Mouse (Mus musculus) ES-Bruce4 (cell line): ENCODE measurements at regions not wholly inside any gene's neighbourhood (a gene's known extent, or its start where the extent isn't known, plus 50 kb on each side); places are given as distances from the start of the nearest gene placed in this dataset.
"Not testable (repeated sequence)": the region's sequence is repeated elsewhere in the genome, so short reads cannot be mapped to it uniquely, and the experiment has no call there.

Experiments used
- CTCF ChIP-seq: IDR thresholded peaks from one replicate; pipeline ENCODE4 v1.8.1; 2011; ENCODE audit warnings: low read depth, low read length
- POLR2A ChIP-seq: IDR thresholded peaks from one replicate; pipeline ENCODE4 v1.8.1; 2011; ENCODE audit warnings: low read length; ENCODE audit not compliant: insufficient read depth

- not testable (repeated sequence) for TF ChIP-seq CTCF, POLR2A
Measured at GRCm38 (mm10) chr1:98667426-98667825, 246.5 kb downstream of the Slco6d1 start.
